Mouse (Mus musculus): Measurements from ENCODE around the gene 4933400A11Rik. TPM values are rescaled to one million over a fixed set of nuclear protein-coding genes. Genes with fewer than 3 reads are reported as not detected.

Gene 4933400A11Rik
- polyA plus RNA-seq (2016; fragmentation: Nextera tagmentation; extraction: Ambion mirVana): not detected in 2 replicates

DNA sequence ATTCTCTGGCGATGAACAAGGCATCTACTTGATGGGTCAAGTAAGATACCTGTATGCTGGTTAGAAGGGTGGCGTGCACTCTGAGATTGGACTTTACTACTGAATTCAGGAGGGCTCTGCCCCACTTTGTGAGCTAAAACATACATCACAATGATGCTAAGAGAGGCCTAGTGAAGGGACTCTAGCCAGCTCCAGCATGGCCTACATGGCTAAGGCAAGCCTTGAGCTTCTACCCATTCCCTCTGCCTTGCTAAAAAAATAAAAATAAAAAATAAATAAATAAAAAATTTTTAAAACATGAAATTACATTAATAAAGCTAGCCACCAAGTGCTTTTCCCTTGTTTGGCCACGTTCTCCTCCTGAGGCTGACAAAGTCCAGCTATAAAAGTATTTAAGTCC is at the start of gene 4933400A11Rik:
Gene 4933400A11Rik (minus strand): TSS at position 101 of the 400 bp plus-strand sequence.
- H3K27ac ChIP-seq: no peak within 1 kb of the TSS
- no peaks in the 10 kb centered on the region for H3K4me1 ChIP-seq
- H3K4me2 ChIP-seq (replicated peaks): no peak within 1 kb of the TSS
- H3K9me3 ChIP-seq: no peaks in the 10 kb centered on the region
- 88% methylated on average over 3 of the region's 3 CpGs for WGBS
- ATAC-seq (ENCODE audit: low FRiP score, low read depth): no peak
- no peak within 1 kb of the TSS for H3K9ac ChIP-seq
- no peaks in the 10 kb centered on the region for H3K27me3 ChIP-seq (replicated peaks)
- no peak within 1 kb of the TSS for H3K4me3 ChIP-seq
- no peaks in the 10 kb centered on the region for H3K36me3 ChIP-seq

DNA sequence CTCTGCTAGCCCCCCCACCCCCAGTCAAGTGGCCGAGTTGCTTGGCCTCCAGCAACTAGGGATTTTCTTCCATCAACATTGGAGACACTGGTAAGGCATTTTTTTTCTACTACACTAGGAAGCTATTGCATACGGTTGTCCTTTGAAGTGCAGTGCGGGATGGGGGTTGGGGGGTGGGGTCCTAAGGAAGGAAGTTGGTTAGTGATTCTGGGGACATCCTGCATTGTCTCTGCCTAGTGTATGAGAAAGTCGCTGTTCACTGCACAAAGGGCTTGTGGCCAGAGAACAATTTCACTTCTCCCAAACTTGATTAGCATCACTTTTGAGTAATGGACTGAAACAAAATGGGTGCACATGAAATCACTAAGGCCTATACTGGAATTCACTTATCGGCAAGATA is 48.7 kb upstream of the 4933400A11Rik start:
- Histone ChIP-seq H3K27me3 (replicated peaks) (0 out of 2 replicates have a peak, but pooled peaks cover 2% of the 10 kb centered on the region), H3K4me1 (no peaks in the 10 kb centered on the region), H3K4me2 (replicated peaks) (peak overlapping the region; percentile 47), H3K36me3 (no peaks in the 10 kb centered on the region), H3K9me3 (no peaks in the 10 kb centered on the region), H3K9ac (no peak overlapping the region), H3K4me3 (peak overlapping the region; percentile 0; the same call in 1 of the 2 replicates), H3K27ac (no peak overlapping the region)
- 31% methylated on average over 5 of the region's 5 CpGs for WGBS
- no peak for ATAC-seq (ENCODE audit: low FRiP score, low read depth)

DNA sequence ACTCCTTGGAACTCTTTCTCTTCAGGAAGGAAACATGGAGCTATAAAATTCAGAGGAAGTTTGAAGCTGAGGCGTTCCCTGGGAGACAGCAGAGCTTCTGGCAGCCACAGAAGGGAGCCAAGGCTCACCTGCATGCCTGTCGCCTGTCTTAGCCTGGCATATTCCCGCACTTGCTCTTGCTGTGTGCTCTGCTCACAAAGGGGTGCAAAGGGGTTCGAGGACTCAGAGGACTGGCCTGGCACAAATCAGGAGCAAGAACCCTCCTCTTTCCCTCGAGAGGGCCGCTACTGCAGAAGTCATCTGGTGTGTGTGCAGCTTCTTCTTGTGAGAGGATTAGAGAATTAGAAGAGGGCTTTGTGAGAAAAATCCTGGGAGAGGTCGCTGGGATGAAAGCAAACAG is 48.3 kb upstream of the 4933400A11Rik start:
- no peaks in the 10 kb centered on the region for H3K9me3 ChIP-seq
- H3K4me1 ChIP-seq: no peaks in the 10 kb centered on the region
- no peaks in the 10 kb centered on the region for H3K36me3 ChIP-seq
- H3K27ac ChIP-seq: no peak overlapping the region
- ATAC-seq (ENCODE audit: low FRiP score, low read depth): no peak
- 22% methylated on average over 7 of the region's 7 CpGs for WGBS
- no peak overlapping the region for H3K9ac ChIP-seq
- 0 out of 2 replicates have a peak, but pooled peaks cover 2% of the 10 kb centered on the region for H3K27me3 ChIP-seq (replicated peaks)
- peak overlapping the region; percentile 47 for H3K4me2 ChIP-seq (replicated peaks)
- H3K4me3 ChIP-seq: peak overlapping the region; percentile 0; the same call in 1 of the 2 replicates

DNA sequence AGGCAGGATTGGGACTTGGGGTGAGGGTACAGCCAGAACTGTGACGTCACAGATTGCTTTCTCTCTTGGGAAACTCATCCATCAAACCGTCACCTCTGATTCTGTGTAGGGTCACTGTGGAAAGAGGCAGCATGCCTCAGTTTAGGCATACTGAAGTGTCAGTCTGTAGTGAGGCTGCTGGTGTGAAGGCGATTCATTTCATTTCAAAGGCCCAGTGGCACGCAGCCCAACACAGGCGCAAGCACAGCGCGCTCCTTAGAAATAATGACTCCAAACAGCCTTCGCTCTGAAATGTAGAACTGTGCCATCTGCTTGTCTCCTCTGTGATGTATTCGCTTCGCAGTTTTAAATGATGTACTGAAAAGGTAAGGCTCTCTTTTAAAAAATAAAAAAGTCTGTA is 47.5 kb upstream of the 4933400A11Rik start:
- no peaks in the 10 kb centered on the region for H3K36me3 ChIP-seq
- no peaks in the 10 kb centered on the region for H3K9me3 ChIP-seq
- H3K9ac ChIP-seq: no peak overlapping the region
- WGBS: 40% methylated on average over 10 of the region's 10 CpGs
- H3K4me3 ChIP-seq: no peak overlapping the region
- H3K4me2 ChIP-seq (replicated peaks): no peak overlapping the region
- no peak overlapping the region for H3K27ac ChIP-seq
- ATAC-seq (ENCODE audit: low FRiP score, low read depth): peak; percentile 73
- H3K27me3 ChIP-seq (replicated peaks): 0 out of 2 replicates have a peak, but pooled peaks cover 2% of the 10 kb centered on the region
- H3K4me1 ChIP-seq: no peaks in the 10 kb centered on the region

DNA sequence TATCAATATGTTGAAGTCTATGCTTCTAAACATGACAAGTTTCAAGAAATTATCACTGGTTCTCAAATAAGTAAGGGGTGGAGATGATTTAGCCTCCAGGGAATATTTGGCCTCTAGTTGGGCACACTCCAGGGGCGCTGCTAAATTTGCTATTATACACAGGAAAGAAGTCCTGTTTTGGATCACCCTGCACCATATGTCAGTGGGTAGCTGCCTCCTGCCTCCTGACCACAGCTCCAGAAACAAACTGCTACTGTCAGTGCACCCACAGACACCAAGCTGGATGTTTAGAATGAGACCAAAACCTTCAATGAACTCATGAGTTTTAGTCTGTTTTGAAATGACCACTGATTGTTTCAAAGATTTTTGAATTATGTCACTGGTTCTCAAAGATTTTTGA is 34.2 kb upstream of the 4933400A11Rik start:
- no peak overlapping the region for H3K9ac ChIP-seq
- no peak for ATAC-seq (ENCODE audit: low FRiP score, low read depth)
- H3K36me3 ChIP-seq: no peaks in the 10 kb centered on the region
- no peaks in the 10 kb centered on the region for H3K27me3 ChIP-seq (replicated peaks)
- no peak overlapping the region for H3K4me2 ChIP-seq (replicated peaks)
- 83% methylated on average over 1 of the region's 1 CpGs for WGBS
- no peak overlapping the region for H3K27ac ChIP-seq
- no peaks in the 10 kb centered on the region for H3K9me3 ChIP-seq
- no peak overlapping the region for H3K4me3 ChIP-seq
- H3K4me1 ChIP-seq: no peaks in the 10 kb centered on the region

DNA sequence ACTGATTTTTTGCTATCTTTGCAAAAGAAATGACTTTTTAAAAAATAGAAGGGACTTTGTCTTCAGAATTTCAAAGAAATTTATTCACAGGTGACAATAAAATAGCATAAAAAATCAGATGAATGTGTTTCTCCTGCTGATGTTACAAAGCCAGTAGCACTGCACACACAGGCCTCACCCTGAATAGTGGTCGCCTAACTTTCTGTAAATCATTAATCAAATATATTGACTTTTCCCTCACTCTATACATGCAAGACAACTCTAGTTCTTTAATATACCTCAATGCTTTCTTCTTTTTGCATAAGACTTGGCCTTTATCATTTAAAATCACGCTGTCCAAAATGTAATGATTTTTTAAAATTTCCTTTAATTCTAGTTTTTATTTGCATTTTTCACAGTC is 32.3 kb upstream of the 4933400A11Rik start:
- Histone ChIP-seq H3K9ac (no peak overlapping the region), H3K27me3 (replicated peaks) (no peaks in the 10 kb centered on the region), H3K27ac (no peak overlapping the region), H3K4me2 (replicated peaks) (no peak overlapping the region), H3K9me3 (no peaks in the 10 kb centered on the region), H3K36me3 (no peaks in the 10 kb centered on the region), H3K4me1 (no peaks in the 10 kb centered on the region), H3K4me3 (no peak overlapping the region)
- WGBS: 72% methylated on average over 2 of the region's 2 CpGs
- ATAC-seq (ENCODE audit: low FRiP score, low read depth): no peak

DNA sequence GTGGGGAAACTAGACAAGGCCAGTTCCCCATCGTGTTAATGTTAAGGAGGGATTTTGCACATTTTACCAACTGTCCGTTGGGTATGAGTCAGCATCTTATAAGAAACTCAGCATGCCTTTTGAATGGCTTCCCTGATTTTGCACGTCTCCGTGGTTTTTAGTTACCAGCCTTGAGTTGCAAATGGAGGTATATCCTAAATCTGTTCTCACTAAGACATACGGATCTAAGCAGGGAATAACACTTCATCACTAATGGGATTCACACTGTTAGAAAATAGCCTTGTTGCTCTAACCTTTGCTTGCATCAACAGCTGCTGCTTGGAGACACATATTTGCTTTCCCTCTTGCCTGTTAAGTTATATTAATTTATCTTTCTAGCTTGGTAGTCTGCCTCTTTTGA is 31.9 kb upstream of the 4933400A11Rik start:
- 63% methylated on average over 5 of the region's 5 CpGs for WGBS
- no peak overlapping the region for H3K9ac ChIP-seq
- no peaks in the 10 kb centered on the region for H3K4me1 ChIP-seq
- no peak overlapping the region for H3K4me2 ChIP-seq (replicated peaks)
- H3K27ac ChIP-seq: no peak overlapping the region
- H3K4me3 ChIP-seq: no peak overlapping the region
- no peaks in the 10 kb centered on the region for H3K36me3 ChIP-seq
- no peaks in the 10 kb centered on the region for H3K9me3 ChIP-seq
- no peaks in the 10 kb centered on the region for H3K27me3 ChIP-seq (replicated peaks)
- ATAC-seq (ENCODE audit: low FRiP score, low read depth): no peak

DNA sequence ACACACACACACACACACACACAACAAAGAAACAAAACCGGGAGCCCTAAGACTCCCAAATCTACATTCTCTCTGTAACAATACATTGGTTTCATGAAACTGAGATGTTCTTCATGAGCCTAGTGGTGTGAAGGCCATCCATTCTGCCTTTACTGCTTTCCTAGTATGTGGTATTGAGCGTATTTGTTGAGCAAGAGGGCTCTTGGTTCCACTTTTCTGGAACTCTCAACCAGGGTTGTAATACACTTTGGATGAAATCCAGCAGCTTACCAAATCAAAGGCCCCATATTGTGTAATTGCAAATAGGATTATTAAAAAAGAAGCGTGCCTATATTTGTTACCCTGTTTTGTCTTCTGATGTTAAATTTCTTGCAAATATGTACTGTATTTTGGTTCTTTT is 28.3 kb upstream of the 4933400A11Rik start:
- Histone ChIP-seq H3K36me3 (no peaks in the 10 kb centered on the region), H3K9ac (no peak overlapping the region), H3K4me1 (no peaks in the 10 kb centered on the region), H3K27me3 (replicated peaks) (no peaks in the 10 kb centered on the region), H3K4me3 (no peak overlapping the region), H3K27ac (no peak overlapping the region), H3K4me2 (replicated peaks) (no peak overlapping the region), H3K9me3 (no peaks in the 10 kb centered on the region)
- 94% methylated on average over 3 of the region's 3 CpGs for WGBS
- no peak for ATAC-seq (ENCODE audit: low FRiP score, low read depth)

DNA sequence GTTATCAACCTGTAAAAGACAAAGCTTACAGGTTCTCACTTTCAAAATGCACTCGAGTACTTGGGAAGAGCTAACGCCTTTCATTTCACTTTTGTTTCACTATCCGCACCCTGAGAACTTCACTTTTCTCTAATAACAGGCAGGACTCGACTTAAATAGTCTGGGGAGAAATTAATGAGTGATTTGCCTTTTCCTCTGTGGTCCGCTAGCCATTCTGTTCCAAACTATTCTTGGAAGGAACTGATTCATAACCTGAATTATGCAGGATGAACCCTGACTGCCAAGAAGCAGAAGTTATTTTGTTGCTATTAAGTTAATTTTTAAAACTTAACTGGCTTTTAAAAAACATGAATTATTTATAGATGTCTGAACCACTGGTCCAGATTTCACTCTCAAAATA is 26.4 kb upstream of the 4933400A11Rik start:
- WGBS: 72% methylated on average over 5 of the region's 5 CpGs
- Histone ChIP-seq H3K4me3 (no peak overlapping the region), H3K27ac (no peak overlapping the region), H3K9me3 (no peaks in the 10 kb centered on the region), H3K27me3 (replicated peaks) (no peaks in the 10 kb centered on the region), H3K9ac (no peak overlapping the region), H3K4me1 (no peaks in the 10 kb centered on the region), H3K4me2 (replicated peaks) (no peak overlapping the region), H3K36me3 (no peaks in the 10 kb centered on the region)
- no peak for ATAC-seq (ENCODE audit: low FRiP score, low read depth)

DNA sequence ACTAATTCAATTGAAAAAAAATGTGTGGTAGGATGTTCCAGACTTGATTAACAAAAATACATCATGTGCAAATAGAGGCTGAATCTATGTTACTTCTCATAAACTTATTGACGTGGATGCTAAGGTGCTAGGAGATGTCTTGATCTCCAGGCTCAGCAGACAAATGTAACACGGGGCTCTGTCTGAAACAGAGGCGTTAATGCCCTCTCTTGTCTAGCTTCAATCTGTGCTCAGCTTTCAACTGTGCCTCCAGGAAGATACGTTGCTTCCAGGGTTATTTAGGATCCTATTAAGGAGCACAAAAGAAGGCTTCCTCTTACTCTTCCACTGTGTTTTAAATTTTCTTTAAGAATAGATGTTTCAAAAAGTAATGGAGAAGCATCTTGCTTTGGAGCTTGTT is 20.8 kb upstream of the 4933400A11Rik start:
- Histone ChIP-seq H3K4me2 (replicated peaks) (no peak overlapping the region), H3K9me3 (no peaks in the 10 kb centered on the region), H3K27me3 (replicated peaks) (no peaks in the 10 kb centered on the region), H3K27ac (no peak overlapping the region), H3K4me1 (no peaks in the 10 kb centered on the region), H3K9ac (no peak overlapping the region), H3K36me3 (no peaks in the 10 kb centered on the region), H3K4me3 (no peak overlapping the region)
- ATAC-seq (ENCODE audit: low FRiP score, low read depth): no peak
- WGBS: 27% methylated on average over 4 of the region's 4 CpGs

DNA sequence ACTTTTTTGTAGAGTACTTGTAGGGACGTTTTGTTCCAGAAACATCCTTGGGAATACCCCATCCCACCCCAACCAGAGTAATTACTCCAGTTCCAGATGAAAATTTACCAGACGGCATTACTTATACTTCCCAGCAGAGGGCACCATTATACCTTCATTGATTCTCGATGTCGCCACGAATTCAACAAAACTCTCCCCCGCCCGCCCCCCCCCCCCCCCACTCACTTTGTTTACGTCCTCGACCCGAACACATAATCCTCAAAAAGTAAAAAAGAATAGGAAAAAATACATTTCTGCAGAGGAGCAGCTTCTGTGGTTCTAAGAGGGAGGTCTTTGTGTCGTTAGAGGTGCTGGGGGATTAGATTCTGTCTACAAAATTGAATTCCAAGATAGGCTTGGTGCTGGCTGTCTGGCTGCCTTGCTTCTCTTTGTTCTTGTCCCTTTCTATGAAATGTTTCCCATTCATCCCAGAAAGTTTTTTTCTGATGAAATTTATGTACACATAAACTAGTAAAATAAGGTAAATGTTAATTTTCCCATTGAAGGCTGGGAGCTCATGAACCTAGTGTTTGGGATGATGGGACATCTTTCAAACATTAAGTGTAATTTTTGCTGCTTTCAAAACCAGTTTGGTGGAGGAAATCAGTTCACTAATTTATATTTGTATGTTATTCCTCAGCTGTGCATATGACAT is 19.7 kb upstream of the 4933400A11Rik start:
- H3K4me2 ChIP-seq (replicated peaks): peak overlapping the region; percentile 25; the same call in 1 of the 2 replicates
- no peaks in the 10 kb centered on the region for H3K9me3 ChIP-seq
- H3K4me1 ChIP-seq: no peaks in the 10 kb centered on the region
- H3K36me3 ChIP-seq: no peaks in the 10 kb centered on the region
- H3K4me3 ChIP-seq: peak overlapping the region; percentile 23; the same call in 1 of the 2 replicates
- H3K9ac ChIP-seq: 0 out of 2 replicates have a peak overlapping the region, but pooled peaks have one; percentile 38
- WGBS: 9% methylated on average over 11 of the region's 11 CpGs
- H3K27ac ChIP-seq: no peak overlapping the region
- no peaks in the 10 kb centered on the region for H3K27me3 ChIP-seq (replicated peaks)
- ATAC-seq (ENCODE audit: low FRiP score, low read depth): peak; percentile 58; the same call in 1 of the 2 replicates

DNA sequence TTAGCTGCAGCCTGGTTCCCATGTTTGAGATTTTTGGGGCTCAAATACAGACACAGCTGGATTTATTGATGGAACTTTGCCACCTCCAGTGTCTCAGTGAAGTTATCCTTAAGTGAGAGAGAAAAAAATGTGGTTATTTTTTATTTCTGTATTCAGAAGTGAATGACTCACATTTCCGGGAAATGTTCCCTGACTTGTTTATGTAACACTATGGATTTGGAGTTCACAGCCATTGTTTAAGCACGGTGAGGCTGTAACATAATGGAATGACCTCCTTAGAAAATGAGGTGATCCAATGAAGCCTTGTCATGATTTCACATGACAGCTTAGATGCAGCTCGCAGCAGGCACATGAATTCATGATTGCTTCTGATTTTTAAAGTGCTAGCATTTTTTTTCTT is 17.7 kb upstream of the 4933400A11Rik start:
- H3K9ac ChIP-seq: no peak overlapping the region
- H3K4me3 ChIP-seq: no peak overlapping the region
- H3K27ac ChIP-seq: no peak overlapping the region
- ATAC-seq (ENCODE audit: low FRiP score, low read depth): no peak
- H3K4me1 ChIP-seq: no peaks in the 10 kb centered on the region
- H3K36me3 ChIP-seq: no peaks in the 10 kb centered on the region
- no peaks in the 10 kb centered on the region for H3K9me3 ChIP-seq
- no peak overlapping the region for H3K4me2 ChIP-seq (replicated peaks)
- 67% methylated on average over 3 of the region's 3 CpGs for WGBS
- H3K27me3 ChIP-seq (replicated peaks): no peaks in the 10 kb centered on the region

DNA sequence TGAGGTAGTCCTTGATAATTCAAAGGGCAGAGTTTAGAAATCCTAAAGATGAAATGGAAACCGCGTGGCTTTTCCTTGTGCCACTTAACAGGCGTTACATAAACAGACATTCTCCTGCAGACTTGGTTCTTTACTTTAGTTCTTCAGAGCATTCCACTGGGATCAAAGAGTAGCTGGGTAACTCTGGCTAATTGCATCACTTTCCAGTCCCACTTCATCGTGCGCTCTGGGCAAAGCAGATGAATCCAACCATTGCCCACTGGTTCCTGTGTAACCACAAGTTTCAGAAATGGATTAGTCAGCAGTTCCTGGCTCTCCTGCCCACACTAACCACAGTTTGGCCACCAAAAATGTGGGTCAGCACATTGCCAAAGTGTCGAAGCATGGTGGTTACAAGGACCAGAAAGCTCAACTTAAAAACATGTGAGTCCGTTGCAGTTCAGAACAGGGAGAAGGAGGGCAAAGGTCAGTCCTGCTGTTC is 15.4 kb upstream of the 4933400A11Rik start:
- no peak overlapping the region for H3K9ac ChIP-seq
- no peaks in the 10 kb centered on the region for H3K4me1 ChIP-seq
- no peaks in the 10 kb centered on the region for H3K27me3 ChIP-seq (replicated peaks)
- H3K36me3 ChIP-seq: no peaks in the 10 kb centered on the region
- no peaks in the 10 kb centered on the region for H3K9me3 ChIP-seq
- no peak for ATAC-seq (ENCODE audit: low FRiP score, low read depth)
- H3K4me3 ChIP-seq: no peak overlapping the region
- no peak overlapping the region for H3K27ac ChIP-seq
- no peak overlapping the region for H3K4me2 ChIP-seq (replicated peaks)
- 70% methylated on average over 7 of the region's 7 CpGs for WGBS

Data from neural tube, embryonic 12.5 days (tissue).